Mouse (Mus musculus): ENCODE results near the gene Sept6.

The Sept6 gene

DNA sequence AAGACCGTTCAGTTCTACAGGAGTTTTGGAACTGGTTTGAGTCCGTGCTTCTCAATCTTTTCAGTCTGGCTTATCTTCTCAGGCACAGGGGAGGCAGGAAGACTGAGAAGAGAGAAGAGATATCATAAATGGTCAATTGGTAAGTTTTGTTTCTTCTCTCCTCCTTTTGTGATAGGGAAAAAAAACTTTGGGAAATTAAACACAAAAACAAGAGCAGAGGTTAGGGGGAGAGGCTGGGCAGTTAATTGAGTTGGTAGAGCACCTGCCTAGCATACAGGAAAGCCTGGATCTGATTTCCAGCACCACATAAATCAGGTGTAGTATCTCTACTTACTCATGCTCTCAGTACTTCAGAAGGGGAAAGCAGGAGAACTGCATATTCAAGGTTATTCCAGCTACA, at the start of gene Sept6:
TSS of gene Sept6 (minus strand) at position 101 of the 400 bp plus-strand sequence.
- DNase-seq = no peak

GRCm38 (mm10) chrX:37028378-37028777, 36.8 kb upstream of the Sept6 start:
- DNase-seq = peak in 1 of 2 experiments; percentile 30

GRCm38 (mm10) chrX:37023652-37024309, 32.2 kb upstream of the Sept6 start:
- peak; percentile 7 to 59 for DNase-seq

DNA sequence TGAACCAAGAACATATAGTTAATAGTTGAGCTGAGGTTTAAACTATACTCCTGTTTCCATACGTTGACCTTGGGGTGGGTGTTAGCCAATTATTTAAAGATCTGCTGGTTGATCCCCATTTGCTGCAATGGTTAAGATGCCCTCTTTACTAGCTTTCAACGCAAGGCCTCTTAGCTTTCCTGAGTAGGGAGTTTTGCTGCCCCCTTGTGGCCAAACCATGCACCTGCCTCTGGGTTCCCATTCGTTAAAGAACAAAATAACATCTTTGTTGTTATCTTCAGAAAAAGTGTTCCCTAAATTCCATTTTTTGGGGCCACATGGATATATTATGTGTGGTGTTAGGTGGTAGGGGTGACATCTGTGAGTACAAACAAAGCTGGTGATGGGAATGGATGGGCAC, 31.1 kb upstream of the Sept6 start:
- peak; percentile 25 to 59 for DNase-seq

GRCm38 (mm10) chrX:37019045-37019444, 27.5 kb upstream of the Sept6 start:
- no peak for DNase-seq

DNA sequence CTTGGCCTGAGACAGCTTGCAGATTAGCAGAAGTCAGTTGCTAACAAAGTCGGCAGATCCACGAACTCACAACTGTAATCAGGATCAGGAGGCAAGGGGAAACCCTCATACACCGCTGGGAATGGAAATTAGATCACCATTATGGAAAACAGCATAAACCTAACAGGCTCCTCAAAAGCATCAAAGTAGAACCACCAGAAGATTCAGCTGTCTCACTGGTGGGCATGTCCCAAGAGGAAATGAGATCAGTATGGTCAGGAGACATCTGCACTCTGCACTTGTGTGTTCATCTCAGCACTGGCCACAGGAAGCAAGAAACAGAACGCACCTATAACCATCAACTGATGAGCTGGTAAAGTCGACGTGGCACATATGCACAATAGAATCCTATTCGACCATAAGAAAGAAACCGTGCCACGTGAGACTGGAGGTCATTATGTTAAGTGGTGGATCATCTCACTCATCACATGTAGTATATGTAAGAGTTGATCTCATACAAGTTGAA, 26.6 kb upstream of the Sept6 start:
- DNase-seq = no peak

DNA sequence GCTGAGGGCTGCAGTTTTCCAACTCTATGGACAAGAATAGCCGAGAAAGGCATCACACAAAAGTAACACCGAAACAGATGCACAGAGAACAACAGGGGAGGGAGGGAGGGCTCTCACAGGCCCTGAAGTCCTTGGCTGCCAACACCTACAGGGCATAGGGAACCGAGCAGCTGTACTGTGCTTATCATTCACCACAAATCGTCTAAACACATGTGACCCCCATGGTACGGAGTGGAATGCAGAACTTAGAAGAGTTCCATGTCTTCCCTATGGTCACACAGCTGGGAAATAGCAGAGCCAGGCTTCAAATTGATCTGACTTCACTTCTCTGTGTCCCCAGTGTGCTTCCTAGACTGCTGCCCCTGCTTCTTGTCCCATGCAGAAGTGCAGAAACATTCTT, 22.3 kb upstream of the Sept6 start:
- DNase-seq = no peak

- DNase-seq = peak; percentile 14 to 26
Observed at GRCm38 (mm10) chrX:36991039-36991438, 555 bp downstream of the Sept6 start.

GRCm38 (mm10) chrX:36989752-36990404, 1.7 kb downstream of the Sept6 start:
- peak in 1 of 2 experiments; percentile 8 for DNase-seq

DNA sequence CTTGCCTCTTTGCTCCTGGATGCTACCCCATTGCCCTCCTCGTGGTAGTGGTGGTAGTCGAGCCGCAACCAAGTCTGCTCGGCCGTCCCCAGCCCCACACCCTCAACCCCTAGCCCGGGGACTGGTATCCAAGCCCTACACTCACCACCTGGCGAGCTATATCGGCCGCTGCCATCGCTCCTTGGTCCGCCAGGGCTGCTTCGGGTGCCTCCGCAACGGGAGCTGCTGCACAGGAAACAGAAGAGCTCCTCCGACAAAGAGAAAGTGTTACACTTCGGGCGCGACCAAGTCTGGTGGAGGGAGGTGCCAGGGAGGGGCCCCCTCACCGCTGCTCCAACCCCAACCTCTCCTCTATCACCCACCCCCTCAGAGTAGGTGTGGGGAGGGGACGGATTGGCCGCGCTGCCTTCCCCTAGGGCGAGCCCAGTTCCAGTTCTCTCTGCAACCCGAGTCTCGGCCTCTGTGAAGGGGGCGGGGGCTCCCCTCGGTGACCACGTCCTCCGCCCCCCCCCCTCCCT, 2.3 kb downstream of the Sept6 start:
- peak; percentile 76 to 87 for DNase-seq

GRCm38 (mm10) chrX:36988754-36989153, 2.8 kb downstream of the Sept6 start:
- peak; percentile 19 to 33 for DNase-seq

DNA sequence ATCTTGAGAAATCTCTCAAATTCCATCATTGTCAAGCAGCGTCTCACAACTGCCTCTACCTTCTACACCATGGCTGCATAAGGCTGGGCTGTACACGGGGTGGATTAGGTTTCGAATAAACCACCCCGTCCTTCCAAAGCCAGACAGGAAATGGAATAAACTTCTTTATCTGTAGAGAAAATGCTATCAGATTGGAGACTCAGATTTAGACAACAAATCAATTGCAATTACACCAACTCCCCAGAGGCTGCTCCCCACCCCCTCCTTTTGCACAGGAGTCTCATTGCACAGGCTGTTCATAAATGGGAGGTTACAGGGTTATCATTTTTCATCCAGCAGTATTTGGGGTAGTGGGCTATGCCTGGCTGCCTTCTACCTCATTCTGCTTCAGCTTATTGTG, 3.7 kb downstream of the Sept6 start:
- DNase-seq = no peak

GRCm38 (mm10) chrX:36985041-36985440, 6.6 kb downstream of the Sept6 start:
- no peak for DNase-seq

- peak in 1 of 2 experiments; percentile 22 for DNase-seq
Observed at GRCm38 (mm10) chrX:36983654-36984311, 7.8 kb downstream of the Sept6 start.

GRCm38 (mm10) chrX:36982892-36983653, 8.5 kb downstream of the Sept6 start:
- peak in 1 of 2 experiments; percentile 23 for DNase-seq

GRCm38 (mm10) chrX:36980563-36981187, 10.9 kb downstream of the Sept6 start:
- no peak for DNase-seq

GRCm38 (mm10) chrX:36977863-36978262, 13.7 kb downstream of the Sept6 start:
- no peak for DNase-seq

- no peak for DNase-seq
Observed at GRCm38 (mm10) chrX:36976980-36977379, 14.6 kb downstream of the Sept6 start.

- DNase-seq = no peak
Observed at GRCm38 (mm10) chrX:36976272-36976671, 15.3 kb downstream of the Sept6 start.

- no peak for DNase-seq
Observed at GRCm38 (mm10) chrX:36974905-36975304, 16.7 kb downstream of the Sept6 start.

- no peak for DNase-seq
Observed at GRCm38 (mm10) chrX:36972951-36973471, 18.6 kb downstream of the Sept6 start.

DNA sequence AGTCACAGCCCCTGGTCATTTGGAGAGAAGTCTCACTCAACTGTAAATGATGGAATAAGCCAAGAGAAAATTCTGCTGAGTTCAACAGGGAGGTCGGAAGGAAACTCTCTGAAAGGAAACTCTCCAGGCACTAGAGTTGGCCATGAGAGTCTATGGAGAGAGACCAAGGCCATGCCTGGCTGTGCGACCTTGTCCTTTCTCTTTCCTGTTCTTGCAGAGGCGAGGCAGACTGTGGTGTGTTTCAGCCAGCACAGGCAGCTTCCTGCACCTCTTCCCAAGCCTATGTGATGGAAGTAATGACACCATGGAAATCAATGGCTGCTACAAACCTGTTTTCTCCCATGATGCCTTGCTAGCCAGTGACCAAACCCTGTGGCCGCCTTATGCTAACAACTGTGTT, 20.4 kb downstream of the Sept6 start:
- no peak for DNase-seq
